Mouse (Mus musculus) adrenal gland, adult 18-20 months (tissue): ENCODE results near the gene Rhot1. TPM values are rescaled to one million over a fixed set of nuclear protein-coding genes. Genes with fewer than 3 reads are reported as not detected.
"Not testable (repeated sequence)": the region's sequence is repeated elsewhere in the genome, so short reads cannot be mapped to it uniquely, and the experiment has no call there.

Experiments
- DNase-seq, 2 experiments: peaks; one replicate each; pipeline ENCODE4 v3.0.0; 2021 to 2022; ENCODE audit warnings: low spot score in 2 of 2
- total RNA-seq, 2 experiments: library from RNA; stranded (reverse); gene quantifications; 1 replicate in 1 of 2; 2 replicates in 1 of 2; pipeline ENCODE4 v1.2.3; 2021

Rhot1 gene
- total RNA-seq, 2 experiments from 2014 or later = 54.4 to 71.5 TPM

GRCm38 (mm10) chr11:80190280-80190679 lies 18.5 kb upstream of the Rhot1 start:
- DNase-seq = no peak

DNA sequence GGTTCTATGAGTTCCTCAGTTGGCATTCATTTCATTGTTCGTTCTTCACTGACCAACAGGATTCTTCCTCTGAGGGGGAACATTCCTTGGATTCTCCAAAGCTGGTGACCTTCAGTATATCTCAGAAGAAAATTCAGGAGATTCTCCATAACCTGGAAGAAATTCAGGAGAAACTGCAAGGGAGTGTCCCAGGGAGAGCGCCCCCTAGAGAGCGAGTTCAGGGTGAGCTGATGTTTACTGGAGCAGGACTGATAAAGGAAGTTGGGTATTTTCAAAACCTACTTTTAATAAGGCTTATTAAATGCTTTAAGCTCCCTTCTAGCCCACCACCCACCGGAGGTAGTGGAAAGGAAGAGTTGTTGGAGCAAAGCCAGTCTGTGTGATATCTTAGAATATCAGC lies 15.0 kb upstream of the Rhot1 start:
- no peak for DNase-seq

- DNase-seq = no peak
Measured at GRCm38 (mm10) chr11:80196351-80196750, 12.5 kb upstream of the Rhot1 start.

GRCm38 (mm10) chr11:80199316-80199715 lies 9.5 kb upstream of the Rhot1 start:
- DNase-seq = no peak

DNA sequence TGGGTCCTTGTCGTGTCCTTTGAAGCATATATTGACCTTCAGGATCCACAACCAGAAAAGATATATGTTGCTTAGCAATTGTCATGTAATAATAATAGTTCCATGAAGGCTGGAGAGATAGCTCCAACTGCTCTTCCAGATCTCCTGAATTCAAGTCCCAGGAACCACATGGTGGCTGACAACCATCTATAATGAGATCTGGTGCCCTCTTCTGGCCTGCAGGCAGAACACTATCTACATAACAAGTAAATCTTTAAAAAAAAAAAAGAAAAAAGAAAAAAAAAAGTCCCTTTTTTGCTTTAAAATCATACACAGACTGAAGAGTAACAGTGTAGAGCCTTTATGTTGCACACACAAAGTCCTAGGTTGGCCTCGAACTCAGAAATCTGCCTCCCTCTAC lies 9.0 kb upstream of the Rhot1 start:
- no peak for DNase-seq

DNA sequence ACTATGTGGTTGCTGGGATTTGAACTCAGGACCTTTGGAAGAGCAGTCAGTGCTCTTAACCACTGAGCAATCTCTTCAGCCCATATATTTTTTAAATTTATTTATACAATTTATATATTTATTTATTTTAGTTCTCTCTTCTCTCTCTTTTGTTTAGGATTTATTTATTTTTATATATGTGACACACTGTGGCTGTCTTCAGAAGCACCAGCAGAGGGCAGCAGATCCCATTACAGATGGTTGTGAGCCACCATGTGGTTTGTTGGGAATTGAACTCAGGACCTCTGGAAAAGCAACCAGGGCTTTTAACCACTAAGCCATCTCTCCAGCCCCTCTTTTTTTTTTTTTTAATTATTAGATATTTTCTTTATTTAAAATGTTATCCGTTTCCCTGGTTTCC lies 8.5 kb upstream of the Rhot1 start:
- DNase-seq = peak in 1 of 2 experiments; percentile 45

DNA sequence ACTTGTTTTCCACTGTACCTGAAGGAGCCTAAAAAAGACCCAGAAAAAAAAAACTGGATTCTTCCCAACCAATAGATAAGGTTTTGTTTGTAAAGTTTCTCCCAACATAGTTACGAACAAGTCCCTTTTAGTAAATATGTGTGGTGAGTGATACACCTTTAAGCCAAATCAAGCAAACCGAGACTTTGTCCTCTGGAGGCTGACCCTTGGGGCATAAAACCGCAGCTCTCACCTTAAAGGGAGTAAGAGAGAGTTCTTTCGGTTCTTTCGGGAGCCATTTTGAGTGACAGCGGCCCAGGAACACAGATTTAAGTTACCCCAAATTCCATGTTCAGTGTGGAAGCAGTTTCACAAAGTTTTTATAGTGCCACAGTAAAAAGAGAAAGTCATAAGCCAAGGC lies 6.5 kb upstream of the Rhot1 start:
- DNase-seq = no peak

GRCm38 (mm10) chr11:80204037-80204436 lies 4.8 kb upstream of the Rhot1 start:
- DNase-seq = no peak

DNA sequence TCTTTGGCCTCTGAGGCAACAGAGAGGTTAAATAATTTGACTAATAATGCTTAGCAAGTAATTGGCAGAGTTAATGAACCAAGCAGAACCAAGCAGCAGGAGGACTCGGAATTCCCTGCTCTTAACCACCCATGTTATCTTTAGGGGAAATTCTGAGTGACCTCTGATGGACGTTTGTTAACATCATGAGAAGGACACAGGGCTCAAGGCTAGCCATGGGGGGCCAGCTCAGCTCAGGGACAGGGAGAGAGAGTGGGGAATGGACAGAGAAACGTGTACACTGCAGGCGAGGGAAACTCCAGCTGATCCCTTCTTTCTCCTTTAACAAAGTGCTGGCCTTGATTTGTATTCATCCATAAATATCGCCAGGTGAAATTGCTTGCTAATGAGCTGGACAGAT lies 3.9 kb upstream of the Rhot1 start:
- no peak for DNase-seq

DNA sequence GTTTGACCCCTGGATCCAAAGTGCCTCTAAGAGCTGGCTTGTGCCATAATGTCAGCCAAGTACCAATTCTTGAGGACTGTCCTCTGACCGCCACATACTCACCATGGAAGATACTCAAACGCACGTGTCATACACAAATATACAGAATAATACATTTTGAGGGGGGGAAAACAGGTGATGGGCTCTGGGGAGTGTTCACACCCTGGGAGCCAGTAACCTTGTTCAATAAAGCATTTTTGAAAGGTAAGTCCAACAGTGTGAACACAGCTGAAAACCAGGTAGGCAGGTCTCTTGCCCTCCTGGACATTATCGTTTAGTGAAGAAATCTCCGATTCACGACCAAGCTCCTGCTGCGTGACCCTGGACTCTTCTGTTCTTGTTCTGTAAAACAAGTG lies 357 bp upstream of the Rhot1 start:
- DNase-seq = no peak

- no peak for DNase-seq
Measured at GRCm38 (mm10) chr11:80210321-80210720, 1.5 kb downstream of the Rhot1 start.

DNA sequence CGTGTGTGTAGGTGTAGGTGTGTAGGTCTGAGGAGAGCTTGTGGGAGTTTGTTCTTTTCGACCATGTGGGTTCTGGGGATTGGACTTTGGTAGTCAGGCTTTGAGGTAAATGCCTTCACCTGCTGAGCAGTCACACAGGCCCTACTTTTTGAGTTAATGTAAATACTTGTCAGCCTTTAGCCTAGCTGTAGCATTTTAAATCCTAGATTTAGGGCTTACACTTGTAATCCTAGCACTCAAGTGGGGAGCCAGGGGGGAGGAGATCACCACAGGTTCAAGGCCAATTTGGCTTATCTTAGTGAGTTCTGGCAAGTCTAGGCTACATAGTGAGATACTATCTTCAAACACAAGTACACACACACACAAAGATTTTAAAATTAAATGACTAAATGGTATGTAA lies 3.5 kb downstream of the Rhot1 start:
- no peak for DNase-seq

GRCm38 (mm10) chr11:80215291-80215690 lies 6.5 kb downstream of the Rhot1 start:
- no peak for DNase-seq

GRCm38 (mm10) chr11:80218657-80219293 lies 10.0 kb downstream of the Rhot1 start:
- DNase-seq = no peak

DNA sequence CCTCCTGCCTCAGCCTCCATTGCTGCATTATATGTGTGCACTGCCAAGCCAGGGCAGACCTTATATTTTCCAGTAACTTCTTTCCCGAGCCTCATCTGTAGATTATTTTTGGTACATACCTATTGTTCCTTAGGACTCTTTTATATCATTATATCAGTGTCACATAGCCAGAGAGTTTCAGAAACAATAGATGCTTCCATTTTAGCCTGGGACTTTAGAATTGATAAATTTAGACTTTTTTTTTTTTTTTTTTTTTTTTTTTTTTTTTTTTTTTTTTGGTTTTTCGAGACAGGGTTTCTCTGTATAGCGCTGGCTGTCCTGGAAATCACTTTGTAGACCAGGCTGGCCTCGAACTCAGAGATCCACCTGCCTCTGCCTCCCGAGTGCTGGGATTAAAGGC lies 21.2 kb downstream of the Rhot1 start:
- not testable (repeated sequence) for DNase-seq

GRCm38 (mm10) chr11:80237278-80237677 lies 28.5 kb downstream of the Rhot1 start:
- DNase-seq = no peak

DNA sequence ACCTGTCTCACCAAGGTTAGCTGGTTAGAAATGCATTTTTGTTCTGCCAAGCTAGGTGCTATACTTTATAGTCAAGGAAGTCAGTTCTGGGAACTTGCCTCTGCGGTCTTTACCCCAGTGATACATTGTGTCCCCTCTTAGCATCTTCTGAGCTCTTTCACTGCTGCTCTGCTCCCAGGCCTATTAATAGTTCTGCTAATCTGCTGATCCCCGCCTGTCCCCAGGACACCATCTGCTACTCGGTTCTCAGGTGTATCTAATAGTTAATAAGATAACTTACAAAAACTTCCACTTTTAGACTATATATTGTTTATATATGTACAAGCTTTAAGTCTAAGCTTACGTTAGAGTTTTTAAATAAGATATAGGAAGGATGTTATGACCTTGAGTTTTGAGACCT lies 29.5 kb downstream of the Rhot1 start:
- DNase-seq = no peak

DNA sequence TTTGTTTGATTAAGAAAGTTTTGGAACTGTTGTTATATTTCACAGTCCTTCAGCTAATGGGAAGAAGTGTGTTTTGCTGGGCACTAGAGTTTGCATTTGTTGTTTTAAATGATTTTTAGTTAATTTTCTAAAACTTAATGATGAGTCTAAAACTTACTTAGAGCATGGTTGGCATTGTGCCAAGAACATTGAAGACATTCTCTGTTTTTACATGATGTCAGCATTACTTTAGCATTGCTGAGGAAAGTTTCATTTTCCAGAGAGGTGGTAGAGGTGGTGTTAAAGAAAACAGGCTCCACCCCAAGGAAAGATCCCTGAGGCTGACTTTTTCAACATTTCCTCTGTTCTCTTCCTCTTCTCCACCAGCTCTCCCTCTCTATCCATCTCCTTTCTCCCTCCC lies 38.2 kb downstream of the Rhot1 start:
- no peak for DNase-seq

DNA sequence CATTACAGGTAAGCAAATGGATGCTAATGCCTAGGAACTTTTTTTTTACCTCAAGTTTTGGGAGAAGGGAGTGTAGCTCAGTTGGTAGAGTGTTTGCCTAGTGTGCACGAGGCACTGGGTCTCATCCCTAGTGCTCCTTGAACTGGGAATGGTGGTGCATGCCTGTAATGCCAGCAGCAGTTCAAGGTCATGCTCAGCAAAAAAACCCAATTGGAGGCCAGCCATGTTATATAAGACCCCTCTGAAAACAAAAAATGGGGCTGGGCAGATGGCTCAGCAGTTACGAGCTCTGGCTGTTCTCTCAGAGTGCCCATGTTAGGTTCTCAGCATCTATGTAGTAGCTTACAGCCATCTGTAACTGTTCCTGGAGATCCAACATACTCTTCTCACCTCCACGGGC lies 39.7 kb downstream of the Rhot1 start:
- DNase-seq = no peak

GRCm38 (mm10) chr11:80264137-80264536 lies 55.3 kb downstream of the Rhot1 start:
- no peak for DNase-seq

DNA sequence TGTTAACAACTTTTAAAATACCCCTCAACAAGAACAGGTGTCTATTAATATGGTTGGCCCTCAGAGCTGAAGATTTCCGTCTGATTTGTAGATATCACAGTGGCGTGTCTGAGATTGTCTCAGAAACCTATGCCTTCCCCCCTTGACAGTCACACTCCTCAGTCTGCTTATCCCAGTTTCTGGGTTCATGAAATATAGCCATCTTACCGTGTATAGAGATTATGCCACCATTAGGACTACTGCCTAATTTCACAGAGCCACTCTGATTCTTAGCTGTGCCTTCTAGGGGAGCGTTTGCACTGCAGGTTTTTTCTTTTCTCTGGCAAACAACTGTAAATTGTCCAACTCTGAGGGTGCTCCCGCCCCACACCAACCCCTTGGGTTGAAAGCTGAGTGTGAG lies 62.3 kb downstream of the Rhot1 start:
- no peak for DNase-seq

GRCm38 (mm10) chr11:80275011-80275410 lies 66.2 kb downstream of the Rhot1 start:
- no peak for DNase-seq

DNA sequence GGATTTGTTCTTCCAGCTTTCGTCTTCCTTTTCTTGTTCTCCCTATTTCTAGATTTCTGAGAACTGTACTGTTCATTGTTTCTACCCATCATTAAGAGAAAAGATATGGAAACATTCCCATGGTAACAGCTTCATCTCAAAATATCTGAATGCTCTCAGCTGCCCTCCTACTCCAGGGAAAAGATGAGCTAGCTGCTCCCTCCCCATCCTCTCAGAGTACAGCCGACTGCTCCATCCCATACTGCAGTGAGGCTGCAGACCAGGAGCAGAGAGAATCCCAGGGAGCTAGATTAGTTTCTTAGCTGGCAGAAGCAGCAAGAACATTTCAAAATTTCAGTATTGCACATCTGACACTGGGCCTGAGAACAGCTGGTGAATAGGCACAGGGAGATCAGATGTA lies 69.2 kb downstream of the Rhot1 start:
- DNase-seq = no peak

DNA sequence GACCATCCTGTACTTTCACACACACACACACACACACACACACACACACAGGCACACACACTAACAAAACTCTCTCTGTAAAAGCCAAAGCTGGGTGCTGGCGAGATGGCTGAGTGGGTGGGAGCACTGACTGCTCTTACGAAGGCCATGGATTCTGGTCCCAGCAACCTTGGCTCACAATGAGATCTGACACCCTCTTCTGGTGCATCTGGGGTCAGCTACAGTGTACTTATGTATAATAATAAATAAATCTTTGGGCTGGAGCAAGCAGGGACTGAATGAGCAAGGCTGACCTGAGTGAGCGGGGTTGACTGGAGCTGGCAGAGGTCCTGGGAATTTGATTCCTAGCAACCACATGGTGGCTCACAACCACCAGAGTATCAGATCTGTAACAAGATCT lies 75.0 kb downstream of the Rhot1 start:
- DNase-seq = no peak
